Mouse (Mus musculus): ENCODE data around the gene Spata1. TPM values are rescaled to one million over a fixed set of nuclear protein-coding genes. Genes with fewer than 3 reads are reported as not detected.

Spata1 gene
- 1.9 and 2.5 TPM in 2 replicates for polyA plus RNA-seq (2012; rRNA removed)

GRCm38 (mm10) chr3:146499431-146500002 lies at the start of gene Spata1, which contains the start of gene Gng5:
Gene Spata1, minus strand, starts transcription at chr3:146499753.
Gene Gng5, plus strand, starts transcription at chr3:146499807.
- peaks cover 8% of the 10 kb centered on the region for H3K4me1 ChIP-seq (replicated peaks; ENCODE audit: control insufficient read depth, insufficient read depth, low read length)
- peak within 1 kb of the TSS; percentile 100 for H3K4me3 ChIP-seq (ENCODE audit: control insufficient read depth, insufficient read depth, low read length)
- H3K27ac ChIP-seq (ENCODE audit: control insufficient read depth, insufficient read depth, low read length) = peak within 1 kb of the TSS; percentile 75
- peaks cover 14% of the 10 kb centered on the region for H3K36me3 ChIP-seq (ENCODE audit: control insufficient read depth, insufficient read depth, low read length)
- TF ChIP-seq POLR2A (IDR thresholded peaks at IDR 0.05; ENCODE audit: control insufficient read depth, extremely low read depth, insufficient read depth, low read length, poor library complexity) = peak; percentile 86
- TF ChIP-seq CTCF (IDR thresholded peaks at IDR 0.05; ENCODE audit: borderline replicate concordance, control insufficient read depth, extremely low read depth, insufficient read depth, low read length, poor library complexity) = no peak; the same call in 1 of the 2 replicates
- under 1% methylated on average over 69 of the region's 88 CpGs for WGBS
- DNase-seq = peak; percentile 90
- H3K27me3 ChIP-seq (ENCODE audit: control insufficient read depth, insufficient read depth, low read length) = no peaks in the 10 kb centered on the region

- no peaks in the 10 kb centered on the region for H3K4me1 ChIP-seq (replicated peaks; ENCODE audit: control insufficient read depth, insufficient read depth, low read length)
- H3K4me3 ChIP-seq (ENCODE audit: control insufficient read depth, insufficient read depth, low read length) = no peak overlapping the region
- no peak for DNase-seq
- 70% methylated on average over 1 of the region's 1 CpGs for WGBS
- no peak overlapping the region for H3K27ac ChIP-seq (ENCODE audit: control insufficient read depth, insufficient read depth, low read length)
- no peaks in the 10 kb centered on the region for H3K27me3 ChIP-seq (ENCODE audit: control insufficient read depth, insufficient read depth, low read length)
- TF ChIP-seq CTCF (IDR thresholded peaks at IDR 0.05; ENCODE audit: borderline replicate concordance, control insufficient read depth, extremely low read depth, insufficient read depth, low read length, poor library complexity) (no peak), POLR2A (IDR thresholded peaks at IDR 0.05; ENCODE audit: control insufficient read depth, extremely low read depth, insufficient read depth, low read length, poor library complexity) (no peak)
- H3K36me3 ChIP-seq (ENCODE audit: control insufficient read depth, insufficient read depth, low read length) = no peaks in the 10 kb centered on the region
These were observed 44.1 kb upstream of the Spata1 start for GRCm38 (mm10) chr3:146543632-146544031.

GRCm38 (mm10) chr3:146540521-146541273 lies 41.1 kb upstream of the Spata1 start:
- Histone ChIP-seq H3K27me3 (ENCODE audit: control insufficient read depth, insufficient read depth, low read length) (no peaks in the 10 kb centered on the region), H3K27ac (ENCODE audit: control insufficient read depth, insufficient read depth, low read length) (no peak overlapping the region), H3K4me3 (ENCODE audit: control insufficient read depth, insufficient read depth, low read length) (no peak overlapping the region), H3K36me3 (ENCODE audit: control insufficient read depth, insufficient read depth, low read length) (no peaks in the 10 kb centered on the region), H3K4me1 (replicated peaks; ENCODE audit: control insufficient read depth, insufficient read depth, low read length) (no peaks in the 10 kb centered on the region)
- TF ChIP-seq POLR2A (IDR thresholded peaks at IDR 0.05; ENCODE audit: control insufficient read depth, extremely low read depth, insufficient read depth, low read length, poor library complexity) (no peak), CTCF (IDR thresholded peaks at IDR 0.05; ENCODE audit: borderline replicate concordance, control insufficient read depth, extremely low read depth, insufficient read depth, low read length, poor library complexity) (no peak)
- DNase-seq = no peak
- 36% methylated on average over 4 of the region's 4 CpGs for WGBS

- no peaks in the 10 kb centered on the region for H3K36me3 ChIP-seq (ENCODE audit: control insufficient read depth, insufficient read depth, low read length)
- no peak overlapping the region for H3K27ac ChIP-seq (ENCODE audit: control insufficient read depth, insufficient read depth, low read length)
- no peak for DNase-seq
- TF ChIP-seq CTCF (IDR thresholded peaks at IDR 0.05; ENCODE audit: borderline replicate concordance, control insufficient read depth, extremely low read depth, insufficient read depth, low read length, poor library complexity) (no peak), POLR2A (IDR thresholded peaks at IDR 0.05; ENCODE audit: control insufficient read depth, extremely low read depth, insufficient read depth, low read length, poor library complexity) (no peak)
- no peaks in the 10 kb centered on the region for H3K4me1 ChIP-seq (replicated peaks; ENCODE audit: control insufficient read depth, insufficient read depth, low read length)
- H3K27me3 ChIP-seq (ENCODE audit: control insufficient read depth, insufficient read depth, low read length) = no peaks in the 10 kb centered on the region
- 88% methylated on average over 6 of the region's 6 CpGs for WGBS
- H3K4me3 ChIP-seq (ENCODE audit: control insufficient read depth, insufficient read depth, low read length) = no peak overlapping the region
These were observed 35.4 kb upstream of the Spata1 start for GRCm38 (mm10) chr3:146534986-146535385.

- no peak for DNase-seq
- Histone ChIP-seq H3K27ac (ENCODE audit: control insufficient read depth, insufficient read depth, low read length) (no peak overlapping the region), H3K27me3 (ENCODE audit: control insufficient read depth, insufficient read depth, low read length) (no peaks in the 10 kb centered on the region), H3K4me3 (ENCODE audit: control insufficient read depth, insufficient read depth, low read length) (no peak overlapping the region), H3K4me1 (replicated peaks; ENCODE audit: control insufficient read depth, insufficient read depth, low read length) (no peaks in the 10 kb centered on the region), H3K36me3 (ENCODE audit: control insufficient read depth, insufficient read depth, low read length) (no peaks in the 10 kb centered on the region)
- WGBS = 74% methylated on average over 2 of the region's 2 CpGs
- TF ChIP-seq CTCF (IDR thresholded peaks at IDR 0.05; ENCODE audit: borderline replicate concordance, control insufficient read depth, extremely low read depth, insufficient read depth, low read length, poor library complexity) (no peak), POLR2A (IDR thresholded peaks at IDR 0.05; ENCODE audit: control insufficient read depth, extremely low read depth, insufficient read depth, low read length, poor library complexity) (no peak)
These were observed 28.8 kb upstream of the Spata1 start for GRCm38 (mm10) chr3:146528335-146528734.

- Histone ChIP-seq H3K4me1 (replicated peaks; ENCODE audit: control insufficient read depth, insufficient read depth, low read length) (0 out of 2 replicates have a peak, but pooled peaks cover 4% of the 10 kb centered on the region), H3K36me3 (ENCODE audit: control insufficient read depth, insufficient read depth, low read length) (peaks cover 17% of the 10 kb centered on the region), H3K27me3 (ENCODE audit: control insufficient read depth, insufficient read depth, low read length) (no peaks in the 10 kb centered on the region), H3K4me3 (ENCODE audit: control insufficient read depth, insufficient read depth, low read length) (peak overlapping the region; percentile 93), H3K27ac (ENCODE audit: control insufficient read depth, insufficient read depth, low read length) (peak overlapping the region; percentile 95)
- no peak for DNase-seq
- 14% methylated on average over 8 of the region's 8 CpGs for WGBS
- TF ChIP-seq CTCF (IDR thresholded peaks at IDR 0.05; ENCODE audit: borderline replicate concordance, control insufficient read depth, extremely low read depth, insufficient read depth, low read length, poor library complexity) (no peak), POLR2A (IDR thresholded peaks at IDR 0.05; ENCODE audit: control insufficient read depth, extremely low read depth, insufficient read depth, low read length, poor library complexity) (no peak)
These were observed 22.1 kb upstream of the Spata1 start for GRCm38 (mm10) chr3:146521652-146522020.

Measured in thymus, adult 2 months (tissue).